Mouse (Mus musculus): ENCODE results near the gene Fbxo46.

- TF ChIP-seq CTCF (IDR thresholded peaks at IDR 0.05 in 2 of 3, conservative IDR thresholded peaks at IDR 0.05 in 1 of 3; ENCODE audit: control insufficient read depth in 1 of 3, insufficient read depth in 1 of 3, low read depth in 2 of 3, low read length in 3 of 3, poor library complexity in 1 of 3, severe bottlenecking in 1 of 3) (peak; percentile 80 to 98 (median 97)), RCOR1 (IDR thresholded peaks at IDR 0.05; ENCODE audit: low read depth, low read length) (no peak), POLR2A (IDR thresholded peaks at IDR 0.05; ENCODE audit: control insufficient read depth in 1 of 2, insufficient read depth in 1 of 2, low read depth in 1 of 2, low read length in 2 of 2, poor library complexity in 1 of 2) (no peak), USF1 (IDR thresholded peaks at IDR 0.05; ENCODE audit: low read depth, low read length) (no peak), MAFK (IDR thresholded peaks at IDR 0.05; ENCODE audit: borderline replicate concordance, low read depth, low read length) (no peak), CHD1 (IDR thresholded peaks at IDR 0.05; ENCODE audit: low read depth, low read length) (no peak), MEF2A (IDR thresholded peaks at IDR 0.05; ENCODE audit: extremely low read depth, insufficient replicate concordance, low read depth, low read length, poor library complexity, severe bottlenecking) (no peak)
Observed at GRCm38 (mm10) chr7:19178443-19179092, 58.9 kb downstream of the Fbxo46 start.
